Mouse (Mus musculus): Measurements from ENCODE around the gene Ak3.
"Not testable (repeated sequence)": the region's sequence is repeated elsewhere in the genome, so short reads cannot be mapped to it uniquely, and the experiment has no call there.

The Ak3 gene

DNA sequence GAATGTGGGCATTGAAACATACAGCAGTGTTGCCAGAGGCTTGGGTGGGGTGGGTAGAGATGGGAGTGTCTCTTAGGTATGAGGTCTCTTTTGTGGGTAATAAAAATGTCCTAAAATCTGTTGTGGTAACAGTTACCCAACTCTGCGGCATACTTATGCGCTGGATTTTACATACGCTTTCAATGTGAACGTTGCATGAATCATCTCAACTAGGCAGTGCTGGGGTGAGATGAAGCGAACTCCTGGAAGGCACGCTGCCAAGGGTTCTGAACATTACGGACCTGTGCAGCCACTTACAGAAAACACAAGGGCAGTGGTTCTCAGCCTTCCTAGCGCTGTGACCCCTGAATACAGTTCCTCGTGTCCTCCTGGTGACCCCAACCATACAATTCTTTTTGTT, 5.1 kb downstream of the Ak3 start:
- no peak for DNase-seq (ENCODE audit: extremely low spot score)

DNA sequence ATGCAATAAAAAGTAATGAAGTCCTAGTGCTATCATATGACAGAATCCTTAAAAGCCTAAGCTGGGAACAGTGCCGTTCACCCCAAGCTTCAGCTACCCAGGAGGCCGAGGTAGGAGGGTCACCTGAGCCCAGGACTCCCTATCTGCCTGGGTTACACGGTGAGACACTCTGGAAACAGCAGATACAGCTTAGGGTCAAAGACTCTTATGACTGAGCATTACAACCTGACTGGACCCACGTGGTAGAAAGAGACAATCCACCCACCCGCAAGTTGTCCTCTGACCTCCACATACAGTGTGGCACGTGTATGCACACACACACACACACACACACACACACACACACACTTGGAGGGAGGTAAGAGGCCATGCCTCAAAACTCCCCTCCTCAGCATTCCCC, 5.6 kb downstream of the Ak3 start:
- DNase-seq (ENCODE audit: extremely low spot score) = no peak

DNA sequence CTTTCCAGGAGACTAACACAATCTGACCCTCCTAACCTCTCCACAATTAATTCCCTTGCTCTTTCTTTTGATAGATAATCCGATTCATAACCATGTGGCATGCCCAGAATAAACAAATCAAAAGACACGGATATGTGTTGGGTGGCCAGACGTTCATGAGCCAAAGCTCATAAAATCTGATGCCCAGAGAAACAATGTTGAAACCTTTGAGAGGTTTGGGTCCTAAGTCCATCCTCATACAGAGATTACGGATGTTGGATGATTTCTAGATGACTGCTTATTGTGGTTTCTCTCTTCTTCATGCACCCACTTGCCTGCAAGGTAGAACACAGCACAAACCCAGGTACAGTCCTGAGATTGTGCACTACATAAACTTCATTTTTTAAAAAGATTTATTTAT, 7.6 kb downstream of the Ak3 start:
- no peak for DNase-seq (ENCODE audit: extremely low spot score)

DNA sequence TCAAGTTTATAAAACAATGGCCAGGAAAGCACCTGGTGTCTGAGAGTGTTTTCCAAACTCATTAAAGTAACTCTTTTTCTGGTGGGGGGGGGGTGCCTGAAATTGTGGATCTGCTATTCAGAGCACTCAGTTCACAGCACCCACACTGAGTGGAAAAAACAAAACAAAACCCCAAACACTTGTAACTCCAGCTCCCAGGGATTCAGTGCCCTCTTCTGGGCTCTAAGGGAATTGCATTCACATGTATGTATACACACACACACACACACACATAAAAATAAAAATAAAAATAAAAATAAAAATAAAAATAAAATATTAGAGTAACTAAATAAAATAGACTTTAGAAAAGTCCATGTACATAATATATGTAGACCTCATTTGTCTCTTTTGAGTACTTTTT, 8.4 kb downstream of the Ak3 start:
- DNase-seq (ENCODE audit: extremely low spot score) = no peak

DNA sequence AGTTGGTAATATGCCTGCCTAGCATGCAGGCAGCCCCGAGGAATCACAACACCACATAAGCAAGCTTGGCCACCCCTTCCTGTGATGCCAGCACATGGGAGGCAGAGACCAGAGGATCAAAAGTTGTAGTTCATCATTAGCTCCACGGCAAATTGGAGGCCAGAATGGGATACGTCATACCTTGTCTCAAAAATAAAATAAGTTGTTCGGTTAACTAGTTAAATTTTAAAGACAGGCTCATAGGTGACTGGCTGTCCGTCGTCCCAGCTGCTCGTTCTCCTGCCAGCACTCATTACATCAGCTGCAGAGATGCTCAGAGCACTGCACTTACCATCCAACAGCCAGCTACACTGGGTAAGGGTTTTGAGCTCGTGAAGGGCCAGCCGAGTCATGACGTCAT, 10.2 kb downstream of the Ak3 start:
- no peak for DNase-seq (ENCODE audit: extremely low spot score)

DNA sequence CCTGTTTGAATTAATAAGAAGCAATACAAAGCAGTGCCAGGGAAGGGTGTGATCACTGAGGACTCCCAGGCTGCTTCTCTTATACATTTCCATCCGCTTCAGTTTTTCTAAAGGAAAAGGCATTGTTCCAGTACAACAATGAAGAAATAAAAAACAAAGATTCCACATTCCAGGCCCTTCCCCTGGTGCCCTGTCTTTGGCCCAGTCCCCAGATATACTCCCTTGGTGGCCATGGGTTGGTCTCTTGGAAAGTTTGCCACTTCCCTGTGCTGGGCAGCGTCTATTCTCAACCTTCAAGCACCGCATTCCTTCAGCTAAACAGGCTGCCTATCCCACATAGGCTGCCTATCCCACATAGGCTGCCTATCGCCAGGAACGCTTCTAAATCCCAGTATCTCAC, 10.7 kb downstream of the Ak3 start:
- DNase-seq (ENCODE audit: extremely low spot score) = no peak

DNA sequence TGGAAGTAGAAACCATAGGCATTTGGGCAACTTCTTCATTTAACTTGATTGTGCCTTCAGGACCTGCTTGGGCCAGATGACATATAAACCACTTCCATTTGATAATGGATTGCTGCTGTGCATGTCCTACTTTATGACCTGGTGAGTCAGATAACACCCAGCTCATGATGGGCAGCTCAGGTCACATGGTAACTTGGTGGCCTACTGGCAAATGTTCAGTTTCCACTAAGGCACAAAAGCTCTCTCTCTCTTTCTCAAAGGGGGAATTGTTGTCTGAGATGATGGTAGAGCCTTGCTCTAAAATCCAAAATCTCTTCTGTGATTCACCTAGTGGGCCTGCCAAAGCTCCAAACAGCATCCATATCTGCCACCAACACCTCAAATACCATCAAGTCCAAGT, 15.1 kb downstream of the Ak3 start:
- no peak for DNase-seq (ENCODE audit: extremely low spot score)

DNA sequence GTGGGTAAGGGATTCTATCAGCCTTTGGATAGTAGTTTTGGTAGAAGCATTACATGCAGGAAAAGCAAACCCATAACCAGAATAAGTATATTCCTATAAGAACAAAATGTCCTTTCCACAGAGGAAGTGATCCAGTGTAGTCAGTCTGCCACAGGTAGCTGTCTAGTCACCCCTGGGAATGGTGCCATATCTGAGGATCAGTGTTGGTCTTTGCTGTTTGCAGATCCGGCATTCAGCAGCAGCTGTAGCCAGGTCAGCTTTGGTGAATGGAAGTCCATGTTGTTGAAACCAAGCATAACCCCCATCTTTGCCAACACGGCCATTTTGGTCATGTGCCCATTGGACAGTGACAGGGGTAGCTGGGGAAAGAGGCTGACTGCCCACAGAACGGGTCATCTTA, 16.0 kb downstream of the Ak3 start:
- DNase-seq (ENCODE audit: extremely low spot score) = no peak

DNA sequence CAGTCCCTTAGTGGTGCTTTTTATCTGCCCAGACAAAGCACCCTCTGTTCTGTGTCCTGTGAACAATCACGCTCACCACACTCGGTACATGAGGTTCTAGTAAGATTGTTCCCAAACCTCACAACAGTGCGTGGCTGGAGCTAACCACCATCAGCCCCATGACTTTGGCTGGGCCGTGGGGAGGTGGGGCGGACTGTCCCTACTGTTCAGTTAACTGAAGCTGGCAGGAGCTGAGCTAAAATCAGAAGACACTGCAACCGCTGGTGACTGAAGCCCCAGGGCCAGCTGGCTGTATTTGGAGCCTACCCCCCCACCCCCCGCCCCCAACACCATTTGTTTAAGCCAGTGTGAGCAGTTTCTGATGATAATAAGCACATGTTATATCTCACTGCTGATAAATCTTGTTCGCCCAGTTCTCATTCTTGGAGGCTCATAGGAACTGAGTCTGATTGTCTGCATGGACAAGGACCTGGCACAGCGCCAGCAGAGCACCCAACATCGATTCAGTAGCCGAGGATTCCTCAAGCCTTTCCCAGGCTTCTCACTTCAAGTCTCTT, 23.3 kb downstream of the Ak3 start:
- DNase-seq (ENCODE audit: extremely low spot score) = no peak

DNA sequence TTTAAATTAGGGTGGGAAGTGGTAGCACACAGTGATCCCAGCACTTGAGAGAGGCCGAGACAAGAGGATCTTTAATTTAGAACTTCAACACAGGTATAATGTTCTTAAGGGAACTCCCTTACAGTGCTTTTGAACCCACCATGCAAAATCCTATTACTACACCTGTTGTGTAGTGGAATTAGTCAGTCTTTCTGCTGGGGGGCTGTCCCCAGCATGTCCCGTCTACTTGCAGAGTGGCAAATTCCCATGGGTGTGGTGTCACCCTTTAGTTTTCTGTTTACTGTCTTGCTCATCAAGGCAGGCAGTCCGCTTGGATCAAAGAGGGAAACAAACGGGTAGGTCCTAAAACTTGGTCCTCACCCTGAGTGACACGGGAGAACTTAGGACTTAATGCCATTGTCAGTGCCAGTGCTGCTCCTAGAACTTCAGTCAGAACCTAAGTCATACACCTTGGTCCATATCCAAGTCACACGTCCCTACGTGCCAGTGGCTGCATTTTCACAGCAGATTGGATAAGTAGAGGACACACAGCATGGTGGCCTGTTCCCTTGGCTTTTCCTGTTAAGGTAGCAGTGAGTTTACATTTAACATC, 25.9 kb downstream of the Ak3 start:
- DNase-seq (ENCODE audit: extremely low spot score) = no peak

DNA sequence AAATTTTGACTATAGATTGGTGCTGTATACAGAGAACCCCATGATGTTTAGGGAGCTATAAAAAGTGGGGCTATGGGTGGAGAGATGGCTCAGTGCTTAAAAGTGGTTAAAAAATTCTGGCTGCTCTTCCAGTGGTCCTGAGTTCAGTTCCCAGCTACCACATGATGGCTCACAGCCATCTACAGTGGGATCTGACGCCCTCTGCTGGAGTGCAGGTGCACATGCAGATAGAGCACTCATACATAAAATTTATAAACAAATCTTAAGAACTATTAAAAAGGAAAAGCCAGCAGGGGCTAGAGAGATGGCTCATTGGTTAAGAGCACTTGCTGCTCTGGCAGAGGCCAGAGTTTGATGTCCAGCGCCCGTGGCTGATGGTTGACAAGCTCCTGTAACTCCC, 28.1 kb downstream of the Ak3 start:
- DNase-seq (ENCODE audit: extremely low spot score) = no peak

DNA sequence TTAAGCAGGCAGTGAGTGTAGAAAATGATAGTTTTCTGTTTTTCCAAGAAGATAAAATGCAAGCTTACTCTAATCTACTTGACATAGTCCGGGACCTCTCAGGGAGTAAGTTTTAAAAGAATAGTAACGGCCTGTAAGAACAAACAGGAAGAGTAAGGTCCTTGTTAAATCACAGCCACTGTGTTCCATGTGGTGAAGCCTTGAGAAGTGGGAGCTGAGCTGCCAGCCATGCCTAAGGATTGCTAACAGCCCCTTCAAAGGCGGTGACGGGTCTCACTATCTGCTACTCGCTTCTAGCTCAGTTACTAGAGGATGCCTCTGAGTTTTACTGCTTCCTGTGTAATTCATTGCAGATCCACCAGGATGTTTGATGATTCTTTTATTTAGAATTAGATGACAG, 31.0 kb downstream of the Ak3 start:
- no peak for DNase-seq (ENCODE audit: extremely low spot score)

DNA sequence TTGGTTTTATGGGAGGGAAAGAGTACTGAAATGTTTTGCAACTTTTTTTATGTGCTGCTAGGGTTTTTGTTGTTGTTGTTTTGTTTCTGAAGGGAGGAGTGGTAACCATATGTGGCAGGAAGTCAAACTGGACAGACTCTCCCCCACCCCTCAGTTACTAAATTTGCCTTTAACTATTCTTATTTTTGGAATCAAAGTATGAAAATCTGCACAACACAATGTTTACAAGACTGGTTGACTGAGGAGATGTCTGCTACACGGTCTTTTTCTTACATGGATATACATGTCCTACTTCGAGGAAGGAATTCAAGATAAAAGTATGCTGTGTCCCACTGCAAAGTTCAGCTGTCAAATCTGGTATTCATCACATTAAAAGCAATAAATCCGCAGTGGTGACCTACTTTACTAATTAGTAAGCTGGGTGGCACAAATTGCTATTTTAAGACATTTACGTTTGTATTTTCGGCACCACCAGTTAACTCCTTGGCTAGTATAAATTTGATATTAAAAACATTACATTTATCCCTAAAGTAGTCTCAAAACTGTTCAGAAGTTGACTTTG, 31.5 kb downstream of the Ak3 start:
- no peak for DNase-seq (ENCODE audit: extremely low spot score)

DNA sequence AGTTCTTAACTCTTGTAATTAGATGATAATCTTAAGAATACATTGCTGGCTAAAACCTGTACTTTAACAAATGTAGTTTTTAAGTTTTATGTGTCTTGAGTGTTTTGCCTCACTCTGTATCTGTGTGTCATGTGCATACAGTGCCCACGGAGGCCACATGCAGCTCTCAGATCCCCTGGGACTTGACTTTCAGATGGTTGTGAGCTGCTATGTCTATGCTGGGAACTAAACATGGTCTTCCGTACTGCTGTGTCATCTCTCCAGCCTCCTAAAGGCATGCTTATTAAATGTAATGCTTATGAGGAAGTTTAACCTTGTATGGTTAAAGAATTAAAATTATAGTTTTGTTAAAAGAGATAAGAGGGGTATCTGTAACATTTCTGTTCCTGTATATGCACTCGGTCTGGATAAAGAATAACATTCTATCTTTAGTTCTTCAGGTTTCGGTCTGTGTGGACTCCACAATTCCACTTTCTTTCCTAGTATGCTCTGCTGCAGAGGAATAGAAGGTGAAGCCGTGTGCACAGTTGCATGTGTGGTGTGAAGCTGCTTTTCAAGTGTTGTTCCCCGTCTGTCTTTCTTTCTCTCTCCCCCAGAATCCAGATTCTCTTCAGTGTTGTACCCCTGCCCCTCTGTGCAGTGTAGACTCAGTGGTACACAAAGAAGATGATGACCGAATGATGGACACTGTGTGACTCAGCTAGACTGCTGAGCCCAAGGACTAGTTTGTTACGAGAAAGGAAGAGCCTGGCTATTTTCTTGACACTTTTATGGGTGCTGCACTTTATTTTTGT, 32.2 kb downstream of the Ak3 start:
- no peak for DNase-seq (ENCODE audit: extremely low spot score)

DNA sequence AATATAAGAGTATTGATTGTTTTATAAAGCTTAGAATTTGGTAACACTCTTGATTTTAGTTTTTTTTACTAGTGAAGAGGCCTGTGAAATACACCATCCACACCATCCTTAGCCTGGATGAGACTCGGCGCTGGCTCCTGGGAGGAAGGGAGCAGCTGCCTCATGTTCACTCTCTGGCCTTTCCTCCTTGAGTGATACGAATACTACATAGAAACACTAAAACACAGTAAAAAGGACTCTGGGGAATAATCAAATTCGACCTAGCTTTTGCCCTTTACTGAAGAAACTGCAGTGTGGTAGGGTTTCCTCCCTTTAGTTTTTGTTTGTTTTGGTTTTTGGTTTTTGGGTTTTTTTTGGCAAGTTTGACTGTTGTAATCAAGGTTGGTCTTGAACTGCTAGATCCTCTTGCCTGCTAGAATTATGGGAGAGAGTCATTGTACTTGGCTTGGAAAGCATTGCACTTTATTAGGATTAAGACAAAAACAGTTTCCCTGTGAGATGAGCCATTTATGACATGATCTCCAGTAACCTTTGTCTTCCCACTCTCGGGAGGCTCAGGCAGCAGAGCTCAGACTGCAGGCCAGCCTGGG, 33.2 kb downstream of the Ak3 start:
- DNase-seq (ENCODE audit: extremely low spot score) = no peak

DNA sequence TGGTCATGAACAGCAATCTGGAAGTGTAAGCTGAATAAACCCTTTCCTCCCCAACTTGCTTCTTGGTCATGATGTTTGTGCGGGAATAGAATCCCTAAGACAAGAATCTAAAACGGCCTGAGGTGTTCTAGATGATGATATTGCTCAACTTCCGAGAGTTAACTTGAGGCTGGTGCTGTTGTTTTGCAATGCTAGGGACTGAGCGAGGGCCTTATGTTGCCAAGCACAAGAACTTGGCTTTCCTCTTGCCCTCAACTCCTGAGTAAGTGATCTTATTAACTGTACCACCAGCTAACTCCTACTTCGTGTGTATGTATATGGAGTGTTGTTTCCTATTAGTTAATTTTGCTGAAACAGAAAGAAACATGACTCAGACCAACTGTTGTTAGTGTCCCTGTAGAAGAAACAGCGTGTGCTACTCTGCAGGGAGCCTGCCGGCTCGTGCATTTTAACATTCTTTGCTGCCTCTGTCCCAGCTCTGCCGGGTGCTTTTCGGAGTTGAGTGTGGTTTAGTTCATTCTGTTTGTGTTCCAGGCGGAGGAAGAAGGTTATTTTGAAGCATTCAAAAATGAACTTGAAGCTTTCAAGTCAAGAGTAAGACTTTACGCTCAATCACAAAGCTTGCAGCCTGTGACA, 36.3 kb downstream of the Ak3 start:
- no peak for DNase-seq (ENCODE audit: extremely low spot score)

DNA sequence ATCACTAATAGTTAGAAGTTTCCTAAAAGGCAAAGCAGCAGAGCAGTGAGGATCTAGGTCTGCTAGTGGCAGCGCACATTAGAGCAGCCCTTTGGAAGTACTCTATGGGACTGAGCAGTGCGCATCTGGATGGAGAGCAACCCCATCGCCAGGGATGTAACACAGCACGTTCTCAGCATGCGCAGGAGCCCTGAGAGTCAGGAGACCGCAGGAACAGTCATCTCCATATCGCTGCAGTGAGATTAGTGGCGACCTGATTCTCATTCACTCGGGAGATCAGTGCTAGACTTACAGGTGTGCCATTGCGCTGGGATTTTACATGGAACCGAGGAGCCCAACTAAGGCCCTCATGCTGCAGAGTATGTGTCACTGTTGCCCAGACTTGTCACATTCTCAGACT, 38.7 kb downstream of the Ak3 start:
- DNase-seq (ENCODE audit: extremely low spot score) = no peak

DNA sequence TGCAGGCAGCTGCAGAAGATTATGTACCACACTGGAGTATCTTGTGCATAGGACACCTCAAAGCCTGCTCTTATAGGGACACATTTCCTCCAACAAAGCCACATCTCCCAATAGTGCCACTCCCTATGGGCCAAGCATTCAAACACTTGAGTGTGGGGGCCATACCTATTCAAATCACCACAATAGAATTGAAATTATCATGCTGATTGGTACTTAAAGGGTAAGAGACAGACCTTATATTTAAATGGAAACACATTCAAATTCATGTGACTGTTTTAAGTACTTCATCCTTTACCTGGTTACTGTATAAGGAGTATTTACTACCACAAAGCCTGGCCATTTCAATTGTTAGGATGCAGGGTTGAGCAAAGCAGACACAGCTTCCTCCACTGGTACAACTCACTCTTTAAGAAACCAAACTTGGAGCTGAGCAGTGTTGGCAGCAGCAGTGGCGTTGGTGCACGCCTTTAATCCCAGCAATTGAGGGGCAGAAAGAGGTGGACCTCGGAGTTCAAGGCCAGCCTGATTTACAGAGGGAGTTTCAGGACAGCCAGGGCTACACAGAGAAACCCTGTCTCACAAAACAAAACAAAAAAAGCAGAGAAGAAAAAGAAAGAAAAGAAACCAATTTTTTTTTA, 39.6 kb downstream of the Ak3 start:
- no peak for DNase-seq (ENCODE audit: extremely low spot score)

DNA sequence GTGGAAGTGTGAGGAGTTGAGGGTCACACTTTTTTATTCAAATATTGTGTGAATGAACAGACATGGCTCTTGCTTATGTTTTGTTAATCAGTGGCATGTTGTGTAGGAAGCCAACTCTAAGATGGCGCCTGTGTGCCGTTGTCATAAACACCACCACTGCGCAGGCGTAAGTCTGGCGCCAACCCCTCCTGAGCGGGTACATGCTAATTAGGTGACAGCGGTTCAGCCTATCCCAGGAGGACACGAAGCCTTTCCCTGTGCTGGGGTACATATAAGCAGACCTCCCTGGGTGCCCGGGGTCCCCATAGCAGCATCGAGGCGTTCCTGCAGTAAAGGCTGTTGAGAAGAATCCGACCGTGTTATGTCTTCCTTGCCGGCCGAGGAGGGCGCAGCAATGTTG, 47.4 kb downstream of the Ak3 start:
- DNase-seq (ENCODE audit: extremely low spot score) = not testable (repeated sequence)

DNA sequence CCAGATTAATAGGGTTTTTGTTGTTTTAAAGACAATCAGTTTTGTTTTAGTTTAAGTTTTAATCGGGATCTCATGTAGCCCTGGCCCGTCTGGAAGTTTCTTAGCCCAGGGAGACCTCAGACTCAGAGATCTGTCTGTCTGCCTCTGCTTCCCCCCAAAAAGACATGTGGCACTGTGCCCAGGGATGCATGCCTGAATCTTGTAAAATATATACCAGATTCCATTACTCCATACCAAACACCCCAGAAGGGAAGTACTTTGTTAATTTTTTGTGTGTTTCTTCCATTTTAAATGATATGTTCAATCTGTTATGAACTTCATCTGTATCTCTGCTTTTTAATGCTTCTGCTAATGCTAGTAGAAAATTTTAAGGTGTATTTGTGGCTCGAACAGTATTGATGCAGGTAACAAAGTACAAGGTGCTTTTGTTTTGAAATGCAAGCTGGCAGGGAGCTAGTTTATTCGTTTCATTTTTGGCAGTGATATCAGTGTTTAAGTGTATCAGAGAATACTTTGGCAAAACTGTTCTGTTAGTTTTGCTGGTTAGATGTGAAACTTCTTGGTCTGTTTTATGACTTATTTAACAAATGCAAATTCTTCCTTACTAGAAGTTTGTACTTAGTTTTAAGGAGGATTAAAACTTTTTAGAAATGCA, 49.7 kb downstream of the Ak3 start:
- no peak for DNase-seq (ENCODE audit: extremely low spot score)

DNA sequence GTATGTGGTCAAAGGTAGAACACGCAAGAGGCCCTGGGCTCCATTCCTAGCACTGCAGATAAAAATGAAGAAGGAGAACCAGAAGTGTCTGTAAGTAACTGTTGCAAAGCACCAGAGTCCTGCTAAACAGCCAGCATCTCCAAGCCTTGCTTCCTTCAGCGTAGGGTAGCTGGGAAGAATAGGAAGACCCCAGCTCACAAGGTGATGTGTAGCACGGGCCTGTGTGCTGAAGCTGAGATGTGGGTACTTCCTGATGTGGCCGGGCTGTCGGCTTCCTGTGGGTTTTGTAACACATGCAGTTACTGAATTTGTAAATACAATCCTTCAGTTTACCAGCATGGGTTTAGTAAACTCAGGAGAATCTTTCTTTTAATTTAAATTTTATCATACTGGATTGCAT, 52.4 kb downstream of the Ak3 start:
- no peak for DNase-seq (ENCODE audit: extremely low spot score)

Measured in embryo, embryonic 9.5 days (tissue).